Mouse (Mus musculus): Measurements from ENCODE around the gene Tstd2.

DNA sequence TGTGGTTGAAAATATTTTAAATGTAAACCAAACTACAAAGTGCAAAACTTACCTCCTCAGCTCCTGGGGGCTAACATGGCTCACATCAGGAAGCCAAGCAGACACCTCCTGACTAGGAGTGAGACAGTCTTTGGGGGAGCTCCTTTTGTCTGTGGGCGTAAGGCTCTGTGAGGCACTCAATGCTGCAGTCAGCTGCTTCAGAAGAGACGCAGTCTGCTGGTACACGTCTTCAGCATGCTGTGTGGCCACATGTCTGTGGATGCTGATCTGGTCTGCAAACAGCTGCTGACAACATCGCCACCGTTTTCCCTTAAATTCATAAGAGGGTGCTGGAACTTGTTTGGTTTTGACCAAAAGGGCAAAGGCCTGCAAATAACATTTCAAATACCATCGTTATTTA lies 6.7 kb downstream of the Tstd2 start:
- TF ChIP-seq CTCF (IDR thresholded peaks at IDR 0.05; ENCODE audit: low read depth, low read length) (no peak), GATA2 (IDR thresholded peaks at IDR 0.05; ENCODE audit: borderline replicate concordance, low read depth, low read length) (no peak)
